Mouse (Mus musculus) layer of hippocampus, postnatal 36 days (tissue): ENCODE data around the gene Amelx. TPM values are rescaled to one million over a fixed set of nuclear protein-coding genes. Genes with fewer than 3 reads are reported as not detected.

ENCODE experiments used
- DNase-seq, 2 experiments: peaks; one replicate each; pipeline ENCODE4 v3.0.0; 2022
- total RNA-seq, 2 experiments: library from RNA; stranded (reverse); gene quantifications; 2 replicates each; pipeline ENCODE4 v1.2.3; 2021

Amelx gene
- total RNA-seq: not detected

- no peak for DNase-seq
These were observed at the start of gene Amelx for GRCm38 (mm10) chrX:169187100-169187499. Gene Amelx (minus strand): TSS chrX:169187200.

- DNase-seq: no peak
These were observed 35.5 kb upstream of the Amelx start for GRCm38 (mm10) chrX:169222357-169223062.

DNA sequence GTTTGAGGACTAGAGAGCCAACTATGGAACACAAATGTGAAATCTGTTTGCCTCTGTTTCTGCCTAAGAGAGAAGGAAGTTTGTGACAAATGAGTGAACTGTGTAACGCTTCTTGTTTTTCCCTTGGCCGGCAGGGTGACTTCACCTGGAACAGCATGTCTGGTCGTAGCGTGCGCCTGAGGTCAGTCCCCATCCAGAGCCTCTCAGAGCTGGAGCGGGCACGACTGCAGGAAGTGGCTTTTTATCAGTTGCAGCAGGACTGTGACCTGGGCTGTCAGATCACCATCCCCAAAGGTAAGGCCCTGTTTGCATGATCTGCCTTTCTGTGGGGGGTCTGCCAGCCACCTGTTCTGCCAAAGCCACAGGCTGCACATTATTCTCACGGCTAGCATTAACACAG lies 33.1 kb upstream of the Amelx start:
- no peak for DNase-seq

GRCm38 (mm10) chrX:169210019-169210418 lies 23.0 kb upstream of the Amelx start:
- DNase-seq: no peak

- no peak for DNase-seq
These were observed 8.4 kb downstream of the Amelx start for GRCm38 (mm10) chrX:169178634-169179033.

DNA sequence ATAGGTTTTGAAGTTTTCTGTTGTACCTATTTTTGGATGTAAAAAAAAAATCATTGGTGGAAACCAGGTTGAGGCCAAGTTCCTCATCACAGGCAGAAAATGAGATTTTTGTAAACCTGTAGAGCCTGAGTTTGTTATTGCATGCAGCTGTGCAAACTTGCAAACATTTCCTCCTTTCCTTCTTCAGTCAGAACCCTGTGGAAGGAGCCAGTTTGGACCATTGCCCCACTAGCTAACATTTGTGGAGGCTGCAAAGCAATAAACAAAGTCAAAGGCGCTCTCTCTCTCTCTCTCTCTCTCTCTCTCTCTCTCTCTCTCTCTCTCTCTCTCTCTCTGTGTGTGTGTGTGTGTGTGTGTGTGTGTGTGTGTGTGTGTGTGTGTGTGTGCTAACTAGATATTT lies 13.2 kb downstream of the Amelx start:
- no peak for DNase-seq

GRCm38 (mm10) chrX:169170981-169171380 lies 16.0 kb downstream of the Amelx start:
- no peak for DNase-seq

- DNase-seq: no peak
These were observed 28.6 kb downstream of the Amelx start for GRCm38 (mm10) chrX:169158385-169158784.

DNA sequence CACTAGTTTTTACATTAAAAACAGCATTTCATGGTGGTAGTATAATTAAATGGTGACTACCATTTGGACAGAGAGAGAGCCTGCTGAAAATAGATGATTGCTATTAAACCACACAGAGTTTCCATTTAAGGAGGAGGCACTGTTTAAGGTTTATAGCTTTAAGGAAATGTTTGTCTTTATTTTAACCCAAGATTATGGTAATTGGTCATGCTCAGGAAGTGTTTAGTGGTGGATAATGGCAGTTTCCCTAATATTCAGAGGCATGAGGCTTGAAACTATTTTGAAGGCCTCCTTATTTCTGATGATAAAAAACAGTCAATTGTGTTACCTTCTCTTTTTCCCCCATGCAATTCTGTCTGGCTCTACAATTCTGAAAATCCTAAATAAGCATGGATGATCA lies 33.2 kb downstream of the Amelx start:
- DNase-seq: no peak

- DNase-seq: no peak
These were observed 46.5 kb downstream of the Amelx start for GRCm38 (mm10) chrX:169140467-169140866.

DNA sequence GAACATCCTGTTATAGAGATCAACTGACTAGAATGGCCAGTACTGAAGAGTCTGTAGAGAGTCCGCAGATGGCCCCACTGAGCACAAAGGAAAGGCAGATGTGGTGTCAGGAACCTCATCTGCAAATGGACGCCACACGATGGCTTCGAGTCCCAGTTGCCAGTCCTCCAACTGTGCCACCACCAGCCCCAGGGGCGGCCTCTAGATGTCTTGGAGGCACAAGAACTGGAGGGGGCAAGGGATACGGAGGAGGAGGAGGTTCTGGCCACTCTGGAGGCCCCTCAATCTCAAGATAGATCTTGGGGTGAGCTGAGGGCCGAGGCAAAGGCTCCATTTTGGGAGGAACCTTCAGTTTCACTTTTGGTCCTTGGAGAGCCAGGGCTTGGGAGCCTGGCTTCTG lies 47.2 kb downstream of the Amelx start:
- DNase-seq: no peak

Other genes starting within 250 kb of the Amelx start
- gene Hccs, start 133.2 kb upstream of the Amelx start, total RNA-seq: 10 to 100 TPM; 21.5 to 23.0 TPM